Mouse (Mus musculus) kidney, adult 9 months (tissue): ENCODE measurements at regions not wholly inside any gene's neighbourhood (a gene's known extent, or its start where the extent isn't known, plus 50 kb on each side); places are given as distances from the start of the nearest gene placed in this dataset.
A peak's percentile ranks its signal among the peaks of the same experiment; 100 is the strongest.

Experiments used
- DNase-seq: peaks from one replicate; pipeline ENCODE4 v3.0.0; 2022

GRCm38 (mm10) chr9:34029503-34030169 lies 456.1 kb upstream of the Kirrel3 start:
- DNase-seq, result peak; percentile 2

GRCm38 (mm10) chr9:34054435-34054834 lies 431.3 kb upstream of the Kirrel3 start:
- peak; percentile 3 for DNase-seq
